Mouse (Mus musculus) embryonic fibroblast, embryonic 13.5 days (primary cell): ENCODE measurements at regions not wholly inside any gene's neighbourhood (a gene's known extent, or its start where the extent isn't known, plus 50 kb on each side); places are given as distances from the start of the nearest gene placed in this dataset.

ENCODE experiments used
- CTCF ChIP-seq: IDR thresholded peaks from 2 replicates; pipeline ENCODE4 v1.5.1; 2011; ENCODE audit warnings: mild to moderate bottlenecking, control low read depth, low read length, moderate library complexity, borderline replicate concordance; ENCODE audit not compliant: insufficient read depth
- POLR2A ChIP-seq: IDR thresholded peaks from 2 replicates; pipeline ENCODE4 v1.6.1; 2011; ENCODE audit warnings: low read depth, mild to moderate bottlenecking, control low read depth, low read length, moderate library complexity

GRCm38 (mm10) chr2:166250571-166250970, 95.1 kb upstream of the Sulf2 start:
- TF ChIP-seq POLR2A (no peak), CTCF (no peak)
